Mouse (Mus musculus): ENCODE results near the gene Atg101. TPM values are rescaled to one million over a fixed set of nuclear protein-coding genes. Genes with fewer than 3 reads are reported as not detected.

Gene Atg101
- polyA plus RNA-seq, 1 experiment from 2014 or later = 19.7 TPM

DNA sequence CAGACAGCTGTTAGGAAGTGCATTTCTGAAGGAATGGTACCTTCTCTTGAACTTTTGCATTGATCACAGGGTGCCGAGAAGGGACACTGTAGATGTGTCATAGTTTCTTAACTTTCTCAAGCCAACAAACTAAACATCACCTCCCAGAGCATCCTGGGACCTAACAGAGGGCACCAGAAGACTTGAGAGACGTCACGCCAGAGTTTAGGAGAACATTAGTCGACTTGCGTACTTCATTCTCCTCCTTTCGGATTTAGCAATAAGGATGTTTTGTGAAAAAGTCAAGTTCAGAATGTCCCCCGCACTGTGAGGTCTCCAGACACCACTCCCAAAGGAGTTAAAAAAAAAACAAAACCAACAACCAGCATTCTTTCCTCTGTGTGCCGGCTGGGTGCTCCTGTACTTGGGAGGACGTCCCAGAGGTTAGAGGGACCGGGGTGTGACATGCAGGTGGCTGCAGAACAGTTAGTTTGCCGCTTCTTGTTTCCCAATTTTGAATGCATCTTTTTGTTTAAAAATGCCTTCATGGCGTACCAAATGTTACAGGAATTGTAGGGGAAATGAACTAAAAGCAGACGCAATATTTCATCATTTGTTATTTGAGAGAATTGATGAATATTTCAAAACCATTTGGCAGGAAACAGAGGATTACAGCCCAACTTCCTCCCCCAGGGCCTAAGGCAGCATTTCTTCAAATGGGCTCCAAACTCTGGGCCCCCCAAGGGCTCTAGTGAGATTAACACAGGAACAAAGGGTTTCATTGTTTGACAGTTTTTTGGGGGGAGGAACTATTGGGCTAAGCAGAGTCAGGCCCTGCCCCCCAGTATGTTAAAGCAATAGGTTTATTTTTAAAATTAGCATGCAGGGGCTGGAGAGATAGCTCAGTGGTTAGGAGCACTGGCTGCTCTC lies 24.6 kb downstream of the Atg101 start:
- 47% methylated on average over 13 of the region's 13 CpGs for WGBS (ENCODE audit: missing documents)
- Histone ChIP-seq H3K79me2 (ENCODE audit: inconsistent target) (no peaks in the 10 kb centered on the region), H3K4me3 (ENCODE audit: inconsistent target) (no peak overlapping the region), H3K27ac (peak overlapping the region; percentile 36), H3K36me3 (ENCODE audit: inconsistent target) (no peaks in the 10 kb centered on the region)

DNA sequence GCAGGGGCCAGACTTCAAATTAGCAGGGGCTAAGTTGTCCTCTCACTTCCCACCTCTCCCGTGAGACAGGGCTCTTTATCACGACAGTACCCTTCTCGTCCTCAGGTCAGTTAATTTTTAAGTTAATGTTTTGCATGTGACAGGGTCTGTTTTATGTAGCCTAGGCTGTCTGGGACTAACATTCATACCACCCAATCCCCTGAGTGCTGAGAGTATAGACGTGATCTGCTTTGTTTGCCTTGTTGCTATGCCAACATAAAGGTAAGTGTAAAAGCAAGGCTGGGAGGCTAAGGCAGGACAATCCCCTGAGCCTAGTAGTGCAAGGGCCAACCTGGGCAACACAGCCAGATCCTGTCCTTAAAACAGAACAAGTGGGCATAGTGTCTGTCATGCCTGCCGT lies 25.4 kb downstream of the Atg101 start:
- WGBS (ENCODE audit: missing documents) = 75% methylated on average over 5 of the region's 5 CpGs
- H3K36me3 ChIP-seq (ENCODE audit: inconsistent target) = no peaks in the 10 kb centered on the region
- no peak overlapping the region for H3K4me3 ChIP-seq (ENCODE audit: inconsistent target)
- H3K79me2 ChIP-seq (ENCODE audit: inconsistent target) = no peaks in the 10 kb centered on the region
- peak overlapping the region; percentile 36 for H3K27ac ChIP-seq

- WGBS (ENCODE audit: missing documents) = 43% methylated on average over 9 of the region's 15 CpGs
- no peak overlapping the region for H3K4me3 ChIP-seq (ENCODE audit: inconsistent target)
- no peaks in the 10 kb centered on the region for H3K36me3 ChIP-seq (ENCODE audit: inconsistent target)
- H3K27ac ChIP-seq = no peak overlapping the region
- H3K79me2 ChIP-seq (ENCODE audit: inconsistent target) = peaks cover 3% of the 10 kb centered on the region; the same call in 1 of the 2 replicates
Observed at GRCm38 (mm10) chr15:101311087-101311770, 27.2 kb downstream of the Atg101 start.

- Histone ChIP-seq H3K79me2 (ENCODE audit: inconsistent target) (peaks cover 8% of the 10 kb centered on the region; the same call in 1 of the 2 replicates), H3K36me3 (ENCODE audit: inconsistent target) (no peaks in the 10 kb centered on the region), H3K4me3 (ENCODE audit: inconsistent target) (no peak overlapping the region), H3K27ac (no peak overlapping the region)
- 90% methylated on average over 6 of the region's 6 CpGs for WGBS (ENCODE audit: missing documents)
Observed at GRCm38 (mm10) chr15:101312006-101312405, 27.9 kb downstream of the Atg101 start.

DNA sequence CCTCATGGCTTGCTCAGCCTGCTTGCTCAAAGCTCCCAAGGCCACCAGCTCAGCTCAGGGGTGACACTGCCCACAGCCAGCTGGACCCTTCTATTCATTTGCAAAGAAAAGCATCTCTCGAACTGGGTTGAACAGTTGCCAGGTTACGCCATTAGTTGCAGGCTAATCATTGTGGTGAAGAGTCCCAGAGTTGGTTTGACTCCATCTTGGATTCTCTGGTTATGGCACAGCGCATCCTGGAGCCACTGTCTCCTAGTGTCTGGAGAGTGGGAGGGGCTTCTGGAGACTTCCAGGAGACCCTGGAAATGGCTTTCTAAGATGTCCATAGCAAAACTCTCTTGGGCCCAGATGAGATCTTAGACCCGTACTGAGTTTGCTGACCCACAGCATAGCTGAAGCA lies 31.3 kb downstream of the Atg101 start:
- no peak overlapping the region for H3K4me3 ChIP-seq (ENCODE audit: inconsistent target)

DNA sequence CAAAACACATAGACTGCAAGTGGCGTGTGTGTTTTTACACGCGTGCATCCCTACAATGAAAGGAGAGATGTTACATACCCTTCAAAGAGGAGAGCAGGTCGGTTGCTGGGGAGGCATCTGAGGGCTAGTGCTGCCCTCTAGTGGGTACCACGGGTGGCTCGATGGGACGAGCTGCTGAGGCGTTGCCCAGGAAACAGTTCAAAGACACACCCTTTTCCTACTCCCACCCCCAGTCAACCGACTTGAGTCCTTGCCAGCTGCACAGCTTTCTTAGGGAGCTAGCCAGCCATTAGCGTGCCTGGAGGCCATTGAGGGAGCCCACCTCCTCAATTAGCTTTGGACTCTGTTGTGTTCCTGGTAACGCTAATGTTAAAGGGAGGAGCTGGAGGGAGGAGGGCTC lies 31.8 kb downstream of the Atg101 start:
- H3K27ac ChIP-seq = peak overlapping the region; percentile 82
- H3K79me2 ChIP-seq (ENCODE audit: inconsistent target) = peaks cover 8% of the 10 kb centered on the region; the same call in 1 of the 2 replicates
- H3K4me3 ChIP-seq (ENCODE audit: inconsistent target) = peak overlapping the region; percentile 55
- no peaks in the 10 kb centered on the region for H3K36me3 ChIP-seq (ENCODE audit: inconsistent target)
- 1% methylated on average over 10 of the region's 11 CpGs for WGBS (ENCODE audit: missing documents)

More for the DNA sequence above, 31.3 kb downstream of the Atg101 start:
- Histone ChIP-seq H3K36me3 (ENCODE audit: inconsistent target) (no peaks in the 10 kb centered on the region), H3K79me2 (ENCODE audit: inconsistent target) (peaks cover 8% of the 10 kb centered on the region; the same call in 1 of the 2 replicates), H3K27ac (no peak overlapping the region)
- 87% methylated on average over 4 of the region's 4 CpGs for WGBS (ENCODE audit: missing documents)

DNA sequence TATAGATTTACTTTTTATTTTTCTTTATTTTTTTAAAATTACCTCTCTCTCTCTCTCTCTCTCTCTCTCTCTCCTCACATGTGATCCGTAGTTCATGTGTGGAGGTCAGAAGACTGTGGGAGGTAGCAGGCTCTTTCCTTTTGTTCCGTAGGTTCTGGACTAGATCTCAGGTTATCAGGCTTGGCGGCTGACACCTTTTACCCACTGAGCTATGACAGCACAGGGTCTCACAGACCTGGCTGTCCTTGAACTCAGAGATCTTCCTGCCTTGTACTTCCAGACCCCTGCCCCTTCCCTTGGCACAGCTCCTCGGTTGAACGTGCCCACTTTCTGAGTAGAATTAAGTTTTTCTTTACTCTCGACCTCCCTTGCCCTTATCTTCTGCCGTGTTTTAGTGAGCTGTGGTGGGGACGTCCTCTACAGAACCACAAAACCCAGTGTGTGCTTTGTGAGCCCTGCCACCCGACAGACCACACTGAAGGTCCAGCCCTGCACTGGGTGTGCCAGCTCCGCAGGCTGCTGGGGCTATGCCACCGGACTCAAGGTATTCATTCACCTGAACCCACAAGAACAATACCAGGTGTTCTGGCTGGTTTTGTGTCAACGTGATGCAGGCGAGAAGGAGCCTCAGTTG lies 32.3 kb downstream of the Atg101 start:
- H3K36me3 ChIP-seq (ENCODE audit: inconsistent target) = no peaks in the 10 kb centered on the region
- WGBS (ENCODE audit: missing documents) = 5% methylated on average over 13 of the region's 13 CpGs
- H3K79me2 ChIP-seq (ENCODE audit: inconsistent target) = peaks cover 8% of the 10 kb centered on the region; the same call in 1 of the 2 replicates
- peak overlapping the region; percentile 55 for H3K4me3 ChIP-seq (ENCODE audit: inconsistent target)
- peak overlapping the region; percentile 82 for H3K27ac ChIP-seq

DNA sequence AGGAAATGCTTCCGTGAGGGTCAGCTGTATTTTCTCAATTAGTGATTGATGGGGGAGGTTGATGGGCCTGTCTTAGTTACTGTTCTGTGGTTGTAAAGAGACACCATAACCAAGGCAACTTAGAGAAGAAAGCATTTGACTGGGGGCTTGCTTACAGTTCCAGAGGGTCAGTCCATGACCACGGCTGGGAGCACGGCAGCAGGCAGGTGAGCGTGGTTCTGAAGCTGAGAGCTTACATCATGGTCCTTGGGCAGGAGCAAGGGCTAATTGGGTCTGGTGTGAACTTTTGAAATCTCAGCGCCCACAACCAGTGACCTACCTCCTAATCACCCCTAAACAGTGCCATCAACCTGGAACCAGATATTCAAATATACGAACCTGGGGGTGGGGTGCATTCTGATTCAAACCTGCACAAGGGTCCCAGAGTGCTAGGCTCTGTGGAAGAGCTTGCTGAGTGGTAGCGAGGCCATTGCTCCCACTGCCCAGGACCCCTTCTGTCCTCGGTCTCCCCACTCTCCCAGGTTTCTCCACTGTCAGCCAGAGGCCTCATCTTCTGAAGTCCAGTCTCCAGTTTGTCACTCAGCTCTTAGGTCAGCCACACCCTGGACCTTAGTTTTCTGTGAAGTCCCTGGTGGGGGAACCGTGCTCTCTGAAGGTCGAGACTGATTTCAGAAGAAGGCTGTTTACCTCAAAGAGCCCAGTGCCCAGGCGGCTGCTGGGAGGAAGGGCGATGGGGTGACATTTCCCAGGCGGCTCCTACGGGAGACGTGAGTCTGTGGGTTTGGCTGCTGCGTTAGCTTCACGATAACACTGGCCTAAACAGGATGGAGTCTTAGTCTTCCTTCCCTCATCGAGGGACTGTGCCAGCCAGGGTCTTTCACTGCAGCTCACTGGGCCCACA lies 33.1 kb downstream of the Atg101 start:
- Histone ChIP-seq H3K27ac (peak overlapping the region; percentile 82), H3K36me3 (ENCODE audit: inconsistent target) (no peaks in the 10 kb centered on the region), H3K4me3 (ENCODE audit: inconsistent target) (peak overlapping the region; percentile 55), H3K79me2 (ENCODE audit: inconsistent target) (peaks cover 8% of the 10 kb centered on the region; the same call in 1 of the 2 replicates)
- 20% methylated on average over 17 of the region's 18 CpGs for WGBS (ENCODE audit: missing documents)

GRCm38 (mm10) chr15:101317814-101318500 lies 33.9 kb downstream of the Atg101 start:
- 5% methylated on average over 2 of the region's 2 CpGs for WGBS (ENCODE audit: missing documents)

DNA sequence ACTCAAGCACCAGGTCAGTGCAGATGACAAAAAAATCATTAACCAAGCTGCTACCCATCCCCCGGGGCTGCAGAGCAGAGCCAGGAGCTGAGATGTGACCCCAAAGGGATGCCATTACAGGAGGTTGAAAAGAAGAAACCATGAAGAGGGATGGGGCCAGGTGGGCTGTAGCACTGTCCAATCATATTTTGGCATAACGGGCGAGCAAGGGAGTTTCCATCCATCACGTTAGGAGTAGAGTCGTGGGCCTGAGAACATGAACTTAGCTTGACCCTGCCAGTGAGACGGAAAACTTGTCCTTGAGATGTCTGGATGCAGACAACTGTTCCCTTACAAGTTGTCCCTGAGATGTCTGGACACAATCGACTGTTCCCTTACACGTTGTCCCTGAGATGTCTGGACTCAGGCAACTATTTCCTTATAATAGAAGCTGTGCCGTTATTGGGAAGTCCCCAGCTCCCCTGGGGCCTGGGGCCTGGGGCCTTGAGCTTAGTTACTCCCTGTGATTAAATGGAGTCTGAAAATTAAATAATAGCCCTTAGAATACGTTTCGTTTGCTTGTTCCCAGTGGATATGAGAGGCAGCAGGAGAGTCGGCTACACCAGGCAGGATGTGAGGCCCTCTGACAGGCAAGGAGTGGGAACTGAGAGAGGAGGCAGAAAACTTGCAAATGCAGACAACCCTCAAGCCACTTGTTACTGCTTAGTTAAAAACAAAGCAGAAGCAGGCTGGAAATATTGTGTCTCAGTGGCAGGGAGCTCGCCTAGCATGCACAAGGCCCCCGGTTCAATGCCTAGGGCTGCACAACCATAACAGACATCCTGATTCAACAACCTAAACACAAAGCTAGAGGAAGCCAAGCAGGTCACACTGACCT lies 35.1 kb downstream of the Atg101 start:
- Histone ChIP-seq H3K79me2 (ENCODE audit: inconsistent target) (peaks cover 8% of the 10 kb centered on the region; the same call in 1 of the 2 replicates), H3K36me3 (ENCODE audit: inconsistent target) (no peaks in the 10 kb centered on the region), H3K4me3 (ENCODE audit: inconsistent target) (no peak overlapping the region), H3K27ac (peak overlapping the region; percentile 82)
- 31% methylated on average over 14 of the region's 14 CpGs for WGBS (ENCODE audit: missing documents)

More at GRCm38 (mm10) chr15:101317814-101318500, 33.9 kb downstream of the Atg101 start:
- H3K4me3 ChIP-seq (ENCODE audit: inconsistent target) = peak overlapping the region; percentile 55; the same call in 1 of the 2 replicates
- no peaks in the 10 kb centered on the region for H3K36me3 ChIP-seq (ENCODE audit: inconsistent target)
- H3K79me2 ChIP-seq (ENCODE audit: inconsistent target) = peaks cover 8% of the 10 kb centered on the region; the same call in 1 of the 2 replicates
- H3K27ac ChIP-seq = peak overlapping the region; percentile 82

- 49% methylated on average over 6 of the region's 6 CpGs for WGBS (ENCODE audit: missing documents)
- H3K4me3 ChIP-seq (ENCODE audit: inconsistent target) = no peak overlapping the region
- peaks cover 8% of the 10 kb centered on the region; the same call in 1 of the 2 replicates for H3K79me2 ChIP-seq (ENCODE audit: inconsistent target)
- H3K36me3 ChIP-seq (ENCODE audit: inconsistent target) = no peaks in the 10 kb centered on the region
- peak overlapping the region; percentile 82; the same call in 1 of the 2 replicates for H3K27ac ChIP-seq
Observed at GRCm38 (mm10) chr15:101320010-101320617, 36.0 kb downstream of the Atg101 start.

DNA sequence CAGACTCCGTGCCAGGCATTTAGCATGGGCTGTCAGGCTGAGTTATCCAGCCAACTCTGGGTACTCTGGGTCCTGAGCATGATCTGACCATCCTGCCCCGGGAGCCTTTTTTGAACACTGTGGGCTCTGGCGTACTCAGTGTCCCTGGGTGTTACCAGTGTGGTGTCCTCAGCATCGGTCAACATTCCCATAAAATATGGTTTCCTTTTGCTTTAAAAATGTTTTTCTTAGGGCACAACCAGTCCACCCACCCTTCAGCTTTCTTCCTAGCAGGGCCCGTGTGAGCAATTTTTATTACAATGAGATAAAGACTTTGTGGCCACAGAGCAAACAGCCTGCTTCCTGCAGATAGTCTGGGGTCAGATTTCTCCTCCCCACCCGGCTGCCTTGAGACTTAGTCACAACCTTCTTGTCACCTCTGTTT lies 36.6 kb downstream of the Atg101 start:
- no peak overlapping the region for H3K27ac ChIP-seq
- H3K79me2 ChIP-seq (ENCODE audit: inconsistent target) = peaks cover 8% of the 10 kb centered on the region; the same call in 1 of the 2 replicates
- no peak overlapping the region for H3K4me3 ChIP-seq (ENCODE audit: inconsistent target)
- WGBS (ENCODE audit: missing documents) = 43% methylated on average over 6 of the region's 6 CpGs
- H3K36me3 ChIP-seq (ENCODE audit: inconsistent target) = no peaks in the 10 kb centered on the region

Measured in macrophage (primary cell).